Mouse (Mus musculus) neural tube, embryonic 10.5 days (tissue): ENCODE data around the gene Focad.

Experiments
- DNase-seq: peaks from one replicate; pipeline ENCODE4 v3.0.0-alpha.2; 2017; ENCODE audit warnings: low spot score; ENCODE audit errors: extremely low spot score

The Focad gene

DNA sequence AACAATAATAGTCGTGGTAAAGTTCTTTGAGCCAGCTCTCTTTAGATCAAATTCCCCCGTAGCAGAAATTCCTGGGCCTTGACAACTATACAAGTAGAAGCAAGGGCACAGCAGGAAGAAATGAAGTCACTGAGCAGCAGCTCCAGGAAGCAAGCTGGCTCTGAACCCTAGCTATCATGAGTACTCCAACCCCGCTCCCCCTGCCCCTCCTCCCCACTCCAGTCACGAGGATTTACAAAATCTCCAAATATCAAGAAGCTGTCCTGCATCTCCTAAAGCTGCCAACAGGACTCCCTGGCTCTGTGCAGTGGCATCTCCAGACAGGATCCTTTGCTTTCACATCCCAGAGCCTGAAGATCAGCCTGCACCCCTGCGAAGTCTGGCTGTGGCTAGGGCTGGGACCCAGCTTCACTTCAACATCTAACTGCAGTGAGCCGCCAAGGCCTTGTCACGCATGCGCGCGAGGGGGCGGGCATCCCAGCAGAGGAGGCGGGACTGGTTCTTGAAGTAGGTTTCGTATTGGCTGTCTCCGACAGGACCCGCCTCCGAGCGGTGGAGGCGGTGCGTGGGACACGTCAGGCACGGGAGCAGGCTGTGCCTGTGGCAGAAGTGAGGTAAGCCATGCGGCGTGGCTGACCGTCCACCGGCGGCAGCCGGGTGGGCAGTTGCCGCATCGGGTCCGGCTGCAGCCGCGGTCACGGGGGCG is at the start of gene Focad:
TSS of gene Focad (plus strand) at position 568 of the 706 bp plus-strand sequence.
- peak; percentile 97 for DNase-seq

DNA sequence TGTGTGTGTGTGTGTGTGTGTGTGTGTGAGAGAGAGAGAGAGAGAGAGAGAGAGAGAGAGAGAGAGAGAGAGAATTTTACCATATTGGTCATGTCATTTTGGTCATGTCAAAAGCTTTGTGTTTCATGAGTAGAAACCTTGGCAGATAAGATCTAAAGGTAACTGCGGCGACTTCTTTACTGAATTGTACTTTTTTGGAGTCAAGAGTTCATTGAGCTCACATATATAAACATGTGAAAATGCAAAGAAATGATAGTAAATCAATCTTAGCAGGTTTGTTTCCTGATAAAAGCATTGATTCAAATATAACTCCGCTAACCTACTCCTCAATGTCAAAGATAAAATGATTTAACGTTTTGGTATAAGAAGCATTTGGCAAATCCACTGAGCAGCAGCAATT is 49.3 kb upstream of the Focad start:
- DNase-seq, result no peak

DNA sequence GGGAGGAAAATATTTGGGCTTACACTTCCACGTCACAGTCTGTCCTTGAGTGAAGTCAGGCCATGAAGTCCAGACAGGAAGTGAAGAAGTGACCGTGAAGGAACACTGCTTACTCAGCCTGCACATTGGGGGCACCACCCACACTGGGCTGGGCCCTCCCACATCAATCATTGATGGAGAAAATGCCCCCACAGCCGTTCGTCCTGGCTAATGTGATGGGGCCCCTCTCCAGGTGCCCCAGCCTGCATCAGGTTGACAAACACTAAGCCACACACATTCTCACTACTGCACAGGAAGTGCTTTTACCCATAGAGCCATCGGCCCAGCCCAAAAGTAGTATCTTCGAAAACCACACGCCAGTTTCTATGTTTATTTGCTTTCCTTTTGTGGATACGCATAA is 48.1 kb upstream of the Focad start:
- DNase-seq, result no peak

DNA sequence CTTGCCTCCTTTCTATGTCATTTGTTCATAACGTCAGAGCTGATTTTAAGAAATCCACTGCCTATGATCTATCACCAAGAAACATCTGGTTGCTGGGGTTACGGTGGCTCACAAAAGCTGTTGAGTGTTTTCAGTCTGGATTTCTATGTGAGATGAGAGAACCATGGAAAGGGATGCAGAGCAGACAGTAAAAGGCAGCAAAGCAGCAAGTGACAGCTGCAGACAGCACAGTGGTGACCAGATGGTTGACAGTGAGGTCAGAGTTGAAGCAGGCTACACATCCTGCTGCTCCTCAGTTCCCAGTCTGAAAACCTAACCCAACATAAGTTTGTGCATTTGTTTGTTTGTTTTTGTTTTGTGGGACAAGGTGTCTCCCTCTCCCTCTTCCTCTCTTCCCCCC is 19.0 kb upstream of the Focad start:
- no peak for DNase-seq

DNA sequence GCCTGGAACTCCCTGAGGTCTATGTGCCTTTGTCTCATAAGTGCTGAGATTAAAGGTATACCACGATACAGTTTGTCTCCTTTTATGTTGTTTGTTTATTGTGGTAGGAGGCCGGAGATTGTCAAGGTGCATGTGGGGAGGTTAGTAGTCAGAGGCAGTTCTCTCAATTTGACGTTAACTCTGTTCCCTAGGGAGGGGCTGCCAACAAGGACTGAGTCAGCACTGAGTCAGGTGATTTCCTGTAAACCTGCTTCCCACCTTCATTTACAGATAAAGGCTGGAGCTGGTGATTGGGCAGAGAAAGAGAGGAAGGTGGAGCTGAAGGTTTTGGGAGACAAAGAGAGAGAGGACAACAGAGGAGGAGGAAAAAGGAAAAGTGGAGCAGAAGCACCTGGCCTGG is 15.4 kb upstream of the Focad start:
- no peak for DNase-seq

DNA sequence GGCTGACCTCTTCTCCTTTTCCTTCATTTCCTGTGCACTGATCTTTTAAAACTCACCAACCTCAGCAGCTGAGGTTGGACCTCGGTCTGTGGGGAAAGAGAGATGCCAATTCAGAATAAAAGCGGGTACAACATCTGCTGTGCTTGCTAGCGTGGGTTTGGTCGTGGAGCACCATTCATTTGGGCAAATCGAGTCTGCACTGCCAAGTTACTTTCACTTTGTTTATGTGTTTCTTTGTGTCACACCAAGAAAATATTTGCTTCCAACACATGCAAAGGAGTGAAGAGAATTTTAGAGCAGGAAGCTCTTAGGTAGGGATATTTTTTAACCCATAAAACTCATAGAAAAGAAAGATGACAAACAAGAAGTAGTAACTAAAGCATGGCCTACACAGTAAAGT is 13.0 kb upstream of the Focad start:
- DNase-seq, result no peak

DNA sequence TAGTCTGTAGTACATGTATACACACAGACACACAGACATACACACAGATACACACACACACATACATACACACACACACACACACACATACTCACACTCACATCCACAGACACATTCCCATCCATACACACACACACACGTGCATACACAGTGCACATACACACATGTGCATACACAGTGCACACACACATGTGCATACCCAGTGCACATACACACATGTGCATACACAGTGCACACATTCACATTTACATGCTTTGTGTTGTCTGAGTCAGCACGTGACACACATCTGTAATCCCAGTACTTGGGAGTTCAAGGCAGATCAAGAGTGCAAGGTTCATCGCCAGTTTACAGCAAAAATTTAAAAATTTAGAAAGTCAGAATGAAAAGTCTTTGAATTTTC is 12.5 kb upstream of the Focad start:
- DNase-seq, result no peak

DNA sequence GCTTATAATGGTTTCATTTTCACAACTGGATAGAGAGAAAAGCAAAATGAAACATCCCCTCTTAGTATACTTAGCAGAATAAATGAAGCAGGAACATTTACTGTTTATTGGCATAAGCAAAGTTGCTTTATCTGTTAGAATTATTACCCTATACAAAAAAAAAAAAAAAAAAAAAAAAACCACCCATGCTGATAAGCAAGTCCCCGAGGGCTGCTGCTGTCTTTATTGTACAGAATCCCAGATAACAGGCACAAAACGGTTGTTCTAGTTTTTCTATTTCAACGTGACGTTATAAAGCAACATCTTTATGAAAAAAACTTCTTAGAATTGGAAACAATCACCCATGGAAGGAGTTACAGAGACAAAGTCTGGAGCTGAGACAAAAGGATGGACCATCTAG is 12.0 kb upstream of the Focad start:
- no peak for DNase-seq

DNA sequence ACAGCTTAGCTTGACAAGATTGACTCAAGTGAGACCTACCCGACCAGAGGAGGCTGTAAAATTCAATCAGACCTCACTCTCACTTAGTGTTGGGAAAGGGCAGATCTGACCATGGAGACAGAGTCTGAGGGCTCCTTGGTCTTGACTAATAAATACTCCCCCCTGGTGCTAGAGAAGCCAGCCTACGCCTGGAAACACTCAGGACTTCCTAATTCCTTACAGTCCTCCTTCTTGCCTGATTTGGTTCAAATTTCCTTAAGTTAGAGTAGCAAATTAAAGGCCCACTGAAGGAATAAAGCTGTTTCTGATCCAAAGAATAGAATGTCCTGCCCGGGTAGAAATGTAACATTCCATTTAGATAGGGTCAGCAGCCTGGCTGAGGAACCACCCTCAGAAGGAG is 10.6 kb upstream of the Focad start:
- DNase-seq, result no peak

DNA sequence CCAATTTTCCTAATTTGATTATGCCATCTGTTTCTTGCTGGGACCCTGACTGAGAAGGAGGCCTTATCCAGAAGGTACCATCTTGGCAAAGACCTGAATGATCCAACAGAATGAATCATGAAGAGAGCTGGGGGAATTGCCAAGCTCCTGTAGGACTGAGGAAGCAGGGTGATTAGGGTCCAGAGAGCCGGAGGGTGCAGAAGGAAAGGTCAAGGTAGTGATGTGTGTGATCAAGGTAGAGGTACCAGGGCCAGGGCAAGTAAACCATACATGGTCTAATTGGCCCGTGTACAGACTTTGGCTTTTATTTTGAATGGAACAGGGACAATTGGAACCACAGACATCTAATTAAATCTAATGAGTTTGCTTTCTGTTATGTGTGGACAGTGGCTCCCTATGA is 4.1 kb upstream of the Focad start:
- DNase-seq, result no peak

DNA sequence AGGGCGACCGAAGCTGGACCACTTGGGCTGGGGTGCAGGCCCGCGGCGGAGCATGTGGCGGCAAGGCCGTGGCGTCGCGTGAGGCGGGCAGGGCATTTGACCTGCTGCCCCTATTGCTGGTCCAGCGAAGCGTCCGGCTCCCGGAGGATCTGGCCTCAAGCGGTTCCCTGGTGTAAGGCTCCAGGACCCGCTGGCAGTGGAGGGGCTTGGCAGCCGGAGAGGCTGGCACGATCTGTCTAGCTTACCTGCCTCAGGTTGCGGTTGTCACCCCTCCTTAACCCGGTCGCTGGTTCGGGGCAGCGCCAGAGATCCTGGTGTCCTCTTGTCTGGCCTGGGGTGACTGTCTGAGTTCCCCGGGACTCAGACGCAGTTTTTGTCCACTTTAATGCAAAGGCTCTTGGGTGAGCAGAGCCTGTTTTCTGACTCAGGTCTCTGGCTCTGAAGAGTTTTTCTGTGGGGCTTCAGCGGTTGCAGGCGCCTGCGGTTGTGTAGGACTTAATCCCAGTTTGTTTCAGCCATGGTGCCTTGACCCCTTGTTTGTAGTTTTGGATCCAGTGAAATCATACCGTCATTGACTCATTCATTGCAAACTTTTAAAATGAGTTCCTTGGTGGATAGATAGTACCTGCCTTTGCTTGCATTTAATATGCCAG is 465 bp downstream of the Focad start:
- no peak for DNase-seq

DNA sequence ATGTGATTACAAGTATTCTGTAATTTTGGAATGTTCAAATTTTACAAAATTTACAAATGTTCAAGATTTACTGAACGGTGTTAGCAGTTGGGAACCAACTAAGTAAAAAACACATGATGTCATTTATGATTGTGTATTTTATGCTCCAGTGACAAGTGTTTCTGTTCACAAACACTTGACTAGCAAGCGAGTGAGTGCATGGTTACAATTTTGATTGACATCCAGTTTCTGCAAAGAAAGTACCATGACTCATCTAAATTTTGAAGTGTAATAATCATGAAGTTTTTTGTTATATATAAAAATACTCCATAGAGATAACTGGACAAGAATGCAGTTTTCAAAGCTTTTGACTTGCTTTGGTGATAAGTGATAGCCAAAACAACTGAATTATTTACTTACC is 1.3 kb downstream of the Focad start:
- no peak for DNase-seq

DNA sequence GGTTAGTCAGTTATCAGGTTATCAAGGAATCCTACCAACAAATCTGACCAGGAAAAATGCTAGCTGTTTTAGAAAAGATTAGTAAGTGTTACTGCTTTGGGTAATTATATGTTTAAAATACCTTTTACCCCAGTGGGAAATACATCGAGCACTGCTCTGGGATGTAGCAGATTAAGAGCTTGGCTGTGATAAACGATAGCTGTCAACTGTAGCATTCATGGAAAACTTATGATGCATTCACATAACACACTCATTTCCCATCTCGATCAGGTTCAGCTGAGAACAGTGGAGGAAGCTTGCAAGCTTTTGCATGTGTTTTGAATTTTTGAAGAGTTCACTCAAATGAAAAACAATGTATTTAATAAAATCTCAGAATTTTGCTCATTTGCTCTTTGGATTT is 14.2 kb downstream of the Focad start:
- no peak for DNase-seq

DNA sequence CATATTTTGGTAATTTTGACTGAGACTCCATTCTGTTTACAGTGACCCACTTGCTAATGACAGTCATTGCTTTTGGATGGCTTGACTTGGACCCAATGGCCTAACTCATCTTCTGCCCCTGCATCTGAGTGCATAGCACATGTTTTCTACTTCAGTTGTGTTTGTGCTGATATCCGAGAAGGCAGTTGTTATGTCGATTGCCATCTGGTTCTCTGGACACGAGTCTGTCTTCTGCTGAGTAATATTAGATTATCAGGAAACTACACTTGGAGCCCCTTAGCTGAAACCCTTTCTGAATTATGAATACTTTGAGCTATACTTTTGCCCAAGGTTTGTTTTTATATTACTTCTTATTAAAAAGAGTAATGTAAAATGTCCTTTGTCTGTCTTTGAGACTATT is 22.9 kb downstream of the Focad start:
- no peak for DNase-seq

DNA sequence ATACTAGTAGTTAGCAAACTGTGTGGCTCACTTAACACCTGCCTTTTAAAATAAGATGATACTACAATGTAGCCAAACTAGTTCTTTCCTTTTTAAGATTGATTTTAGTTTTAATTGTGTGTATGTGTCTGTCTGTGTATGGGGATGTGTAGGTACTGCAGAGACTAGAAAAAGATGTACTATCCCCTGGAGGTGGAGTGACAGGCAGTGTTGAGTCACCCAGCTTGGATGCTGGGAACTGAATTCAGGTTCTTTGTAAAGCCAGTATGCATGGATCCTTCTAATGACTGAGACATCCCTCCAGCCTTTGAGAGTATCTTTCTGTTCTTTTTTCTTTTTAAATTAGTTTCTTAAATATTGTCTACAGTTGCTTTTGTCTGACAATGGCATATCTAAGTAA is 23.5 kb downstream of the Focad start:
- DNase-seq, result no peak

DNA sequence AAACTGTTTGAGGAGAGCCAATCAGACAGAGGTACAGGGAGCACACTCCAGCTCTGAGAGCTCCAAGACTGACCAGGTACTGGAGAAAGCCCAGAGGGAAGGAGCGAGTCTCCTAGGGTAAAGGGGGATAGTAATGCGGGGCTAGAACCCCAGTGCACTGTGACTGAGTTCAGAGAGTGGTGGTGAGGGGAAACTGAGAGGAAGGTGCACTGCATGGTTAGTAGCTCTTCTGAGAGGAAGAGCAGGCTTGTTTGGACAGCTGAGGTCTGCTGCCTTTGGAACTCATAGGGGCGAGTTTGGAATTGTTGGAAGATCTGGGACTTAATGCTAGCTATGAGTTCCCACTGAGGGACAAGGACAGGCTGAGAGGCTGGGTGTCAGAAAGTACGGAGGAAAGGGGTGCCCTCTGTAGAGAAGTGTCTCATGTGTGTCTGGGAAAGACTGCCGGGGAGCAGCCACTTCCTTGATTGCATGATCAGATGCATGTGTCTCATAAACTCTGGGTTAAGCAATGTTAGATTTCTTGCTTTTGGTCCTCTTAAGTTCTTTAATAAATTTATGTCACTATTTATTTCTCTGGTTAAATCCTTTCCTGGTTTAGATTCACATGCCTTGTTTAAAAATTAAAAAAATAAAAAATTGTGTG is 24.4 kb downstream of the Focad start:
- DNase-seq, result no peak

DNA sequence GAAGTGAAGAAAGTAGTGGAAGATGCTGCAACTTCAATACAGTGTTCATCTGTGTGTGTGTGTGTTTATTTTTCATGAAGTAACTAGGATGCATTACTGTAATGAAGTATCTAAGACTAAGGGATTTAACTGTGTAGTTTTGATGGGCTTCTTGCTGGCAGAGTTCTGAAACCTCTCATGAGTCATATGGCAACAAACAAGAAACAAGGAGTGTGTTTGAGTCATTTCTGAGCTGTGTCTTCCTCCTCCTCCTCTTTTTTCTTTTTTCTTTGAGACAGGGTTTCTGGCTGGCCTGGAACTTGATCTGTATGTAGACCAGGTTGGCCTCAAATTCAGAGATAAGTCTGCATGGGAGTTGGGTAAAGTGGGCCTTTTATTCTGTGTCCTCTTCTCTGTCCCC is 25.7 kb downstream of the Focad start:
- DNase-seq, result no peak

DNA sequence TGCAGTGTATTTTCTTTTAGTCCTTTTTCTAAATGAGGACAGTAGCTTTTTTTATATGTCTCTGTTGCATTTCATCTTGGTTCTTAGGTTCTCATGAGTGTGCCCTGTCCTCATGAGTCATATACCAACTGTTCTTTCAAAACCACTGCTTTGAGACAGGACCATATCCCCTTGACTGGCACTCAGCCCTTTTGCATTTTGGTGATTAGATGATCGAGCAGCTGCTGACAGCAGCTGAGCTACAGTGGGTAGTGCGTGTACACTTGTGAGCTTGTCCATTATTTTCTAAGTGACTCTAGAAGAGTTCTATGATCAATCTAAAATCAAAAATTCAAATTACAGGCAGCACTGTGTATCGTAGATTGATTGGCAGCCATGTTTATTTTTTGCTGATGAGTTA is 28.0 kb downstream of the Focad start:
- no peak for DNase-seq

DNA sequence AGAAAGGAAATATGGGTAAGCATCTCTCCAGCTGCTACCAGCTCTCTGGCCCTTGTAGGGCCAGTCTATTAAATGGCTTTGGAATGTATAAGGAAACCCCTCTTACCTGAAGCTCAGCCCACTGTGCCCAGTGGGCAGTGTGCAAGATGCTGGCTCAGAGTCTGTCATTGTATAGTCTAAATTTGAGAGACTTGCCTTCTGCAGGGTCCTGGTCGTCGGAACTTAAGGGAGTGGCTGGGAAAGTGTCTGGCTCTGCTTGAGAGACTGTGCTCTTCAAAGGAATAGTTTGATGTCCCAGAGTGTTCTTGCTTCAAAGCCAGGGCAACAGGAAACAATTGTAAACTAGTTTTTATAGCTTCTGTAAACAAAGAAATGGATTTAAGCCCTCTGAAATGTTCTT is 41.5 kb downstream of the Focad start:
- DNase-seq, result no peak

DNA sequence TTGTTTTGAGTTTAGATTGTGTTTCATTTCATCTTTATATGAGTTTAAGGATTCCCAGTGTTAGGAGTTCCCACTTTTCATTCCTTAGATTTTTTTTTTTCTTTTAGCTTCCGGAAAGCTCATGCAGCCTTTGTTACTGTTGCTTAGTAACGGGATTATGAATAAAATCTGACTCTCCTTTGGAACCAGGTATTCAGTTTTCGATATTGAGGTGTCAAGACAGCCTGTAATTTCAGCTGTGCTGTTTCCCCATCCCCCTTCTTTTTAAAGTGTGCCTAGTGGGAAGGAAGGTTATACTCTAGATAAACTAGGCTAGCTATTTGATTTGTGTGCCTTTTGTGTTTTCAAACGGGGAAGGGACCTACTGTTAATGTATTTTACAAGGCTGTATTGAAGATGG is 42.1 kb downstream of the Focad start:
- no peak for DNase-seq

DNA sequence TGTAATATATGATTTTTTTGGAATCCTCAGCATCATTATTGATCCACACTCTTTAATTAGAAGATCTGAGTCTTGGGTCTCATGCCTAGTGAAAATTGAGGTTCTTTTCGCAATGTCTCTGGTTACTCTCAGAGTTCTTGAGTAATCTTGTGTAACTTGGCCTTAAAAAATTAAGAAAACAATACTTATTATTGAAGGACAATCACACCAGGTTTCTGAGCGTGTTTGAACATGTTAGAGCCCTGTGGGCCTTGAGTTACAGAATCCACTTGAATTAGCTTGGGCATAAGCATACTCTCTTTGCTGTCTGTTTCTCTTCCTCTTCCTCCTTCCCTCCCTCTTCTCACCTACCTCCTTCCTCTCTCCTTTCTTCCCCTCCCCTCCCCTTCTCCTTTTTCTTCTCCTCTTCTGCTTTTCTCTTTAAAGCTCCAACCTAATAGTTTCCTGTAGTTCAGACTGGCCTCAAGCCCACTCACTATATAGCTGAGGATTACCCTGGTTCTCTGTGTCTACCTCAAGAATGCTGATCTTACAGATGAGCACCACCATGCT is 44.0 kb downstream of the Focad start:
- no peak for DNase-seq

DNA sequence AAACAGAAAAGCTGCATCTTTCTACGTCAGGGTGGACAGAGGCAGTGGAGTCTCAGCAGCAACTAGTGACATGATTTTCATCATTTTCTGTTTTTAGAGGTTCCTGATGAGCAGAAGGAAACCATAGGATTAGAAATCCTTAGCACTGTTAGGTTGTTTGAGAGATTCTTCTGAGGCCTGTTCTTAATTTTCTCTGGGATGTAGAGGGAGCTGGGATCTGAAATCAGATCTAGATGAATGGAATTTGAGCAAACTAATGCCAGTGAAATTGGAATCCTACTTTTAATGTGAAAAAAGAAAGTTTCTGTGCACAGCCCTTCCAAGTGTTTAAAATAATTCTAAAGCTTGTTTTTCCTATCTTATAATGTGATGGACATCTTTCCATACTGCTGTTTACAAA is 55.0 kb downstream of the Focad start:
- DNase-seq, result no peak
